Mouse (Mus musculus): Measurements from ENCODE around the gene Scd2. TPM values are rescaled to one million over a fixed set of nuclear protein-coding genes. Genes with fewer than 3 reads are reported as not detected.
A peak's percentile ranks its signal among the peaks of the same experiment; 100 is the strongest.
"Not testable (repeated sequence)": the region's sequence is repeated elsewhere in the genome, so short reads cannot be mapped to it uniquely, and the experiment has no call there.

Gene Scd2
- polyA plus RNA-seq, 1 experiment = 329 TPM

DNA sequence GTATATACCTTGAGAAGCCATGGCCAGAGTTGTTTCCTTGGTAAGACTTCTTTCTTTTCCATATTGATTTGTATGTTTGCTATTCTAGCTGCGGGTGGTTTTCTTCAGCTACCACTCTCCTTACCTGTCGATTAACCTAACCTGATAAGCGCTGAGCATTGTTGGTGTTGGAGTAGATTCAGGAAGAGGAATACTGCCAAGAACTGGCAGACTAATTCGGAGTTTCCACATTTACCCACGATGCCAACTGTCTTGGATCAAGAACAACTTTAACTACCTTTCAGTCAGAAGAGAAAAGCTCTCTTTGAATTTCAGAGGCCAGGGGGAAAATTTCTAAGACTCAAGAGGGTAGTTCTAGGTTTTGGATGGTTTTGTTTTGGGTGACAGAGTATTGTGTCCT is 16.6 kb upstream of the Scd2 start:
- H3K4me1 ChIP-seq (ENCODE audit: control insufficient read depth, insufficient read depth, low read length) = peaks cover 15% of the 10 kb centered on the region
- no peaks in the 10 kb centered on the region for H3K9me3 ChIP-seq (replicated peaks; ENCODE audit: control insufficient read depth, insufficient read depth, low read length, poor library complexity, severe bottlenecking)
- no peaks in the 10 kb centered on the region for H3K36me3 ChIP-seq (ENCODE audit: control insufficient read depth, insufficient read depth, low read length, poor library complexity, severe bottlenecking)
- H3K9ac ChIP-seq (ENCODE audit: low read depth, poor library complexity, severe bottlenecking) = no peak overlapping the region
- H3K4me3 ChIP-seq (ENCODE audit: low read depth, low read length) = no peak overlapping the region
- no peak overlapping the region for H3K27ac ChIP-seq (ENCODE audit: insufficient read depth, low read length)
- TF ChIP-seq EP300 (IDR thresholded peaks at IDR 0.05; ENCODE audit: insufficient read depth, low read depth, low read length) = no peak
- no peak for TF ChIP-seq POLR2A (IDR thresholded peaks at IDR 0.05; ENCODE audit: insufficient read depth, low read length)
- TF ChIP-seq CTCF (IDR thresholded peaks at IDR 0.05; ENCODE audit: low read depth, low read length) = no peak
- H3K27me3 ChIP-seq (ENCODE audit: control insufficient read depth, insufficient read depth, low read length, poor library complexity, severe bottlenecking) = no peaks in the 10 kb centered on the region

DNA sequence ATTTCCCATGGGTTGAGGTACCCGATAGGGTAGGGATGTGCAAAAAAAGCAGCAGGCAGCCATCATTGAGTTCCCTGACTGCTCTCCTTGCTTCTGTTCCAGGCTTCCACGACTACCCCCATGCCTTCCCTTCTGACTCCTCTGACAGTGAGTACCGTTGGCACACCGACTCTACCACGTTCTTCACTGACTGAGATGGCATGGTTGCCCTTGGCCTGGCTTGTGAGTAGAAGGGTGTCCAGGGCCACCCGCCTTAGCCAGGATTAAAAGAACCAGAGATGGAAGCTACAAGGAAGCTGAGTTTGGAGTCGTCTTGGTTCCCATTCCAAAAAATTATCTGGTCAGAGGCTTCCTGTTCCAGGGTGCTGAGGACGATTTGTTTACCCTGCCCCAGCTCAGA is 15.5 kb upstream of the Scd2 start:
- H3K27me3 ChIP-seq (ENCODE audit: control insufficient read depth, insufficient read depth, low read length, poor library complexity, severe bottlenecking) = no peaks in the 10 kb centered on the region
- no peak overlapping the region; the same call in 1 of the 2 replicates for H3K27ac ChIP-seq (ENCODE audit: insufficient read depth, low read length)
- H3K36me3 ChIP-seq (ENCODE audit: control insufficient read depth, insufficient read depth, low read length, poor library complexity, severe bottlenecking) = no peaks in the 10 kb centered on the region
- no peak overlapping the region for H3K4me3 ChIP-seq (ENCODE audit: low read depth, low read length)
- H3K9ac ChIP-seq (ENCODE audit: low read depth, poor library complexity, severe bottlenecking) = no peak overlapping the region
- peaks cover 19% of the 10 kb centered on the region for H3K4me1 ChIP-seq (ENCODE audit: control insufficient read depth, insufficient read depth, low read length)
- TF ChIP-seq EP300 (IDR thresholded peaks at IDR 0.05; ENCODE audit: insufficient read depth, low read depth, low read length) = no peak
- no peak for TF ChIP-seq CTCF (IDR thresholded peaks at IDR 0.05; ENCODE audit: low read depth, low read length)
- no peak for TF ChIP-seq POLR2A (IDR thresholded peaks at IDR 0.05; ENCODE audit: insufficient read depth, low read length)
- no peaks in the 10 kb centered on the region for H3K9me3 ChIP-seq (replicated peaks; ENCODE audit: control insufficient read depth, insufficient read depth, low read length, poor library complexity, severe bottlenecking)

DNA sequence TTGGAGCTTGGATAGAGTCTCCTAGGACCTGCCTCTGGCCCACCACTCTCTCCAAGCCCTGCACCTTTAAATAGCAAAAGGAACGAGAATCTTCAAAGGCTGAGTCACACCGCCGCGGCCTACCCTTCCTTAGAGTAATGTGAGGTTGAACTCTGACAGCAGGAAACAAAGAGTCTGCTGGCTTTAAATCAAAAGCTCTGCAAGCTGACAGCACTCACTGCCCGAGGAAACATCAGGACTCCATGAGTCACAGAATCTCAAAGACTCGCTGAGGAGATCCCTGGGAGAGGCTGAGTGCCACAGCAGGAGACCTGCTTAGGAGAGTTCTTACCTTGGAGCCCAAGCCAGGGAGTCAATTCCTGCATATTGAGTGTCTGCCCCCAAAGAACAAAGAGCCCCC is 12.7 kb upstream of the Scd2 start:
- Histone ChIP-seq H3K27me3 (ENCODE audit: control insufficient read depth, insufficient read depth, low read length, poor library complexity, severe bottlenecking) (no peaks in the 10 kb centered on the region), H3K27ac (ENCODE audit: insufficient read depth, low read length) (peak overlapping the region; percentile 92), H3K4me3 (ENCODE audit: low read depth, low read length) (no peak overlapping the region), H3K9me3 (replicated peaks; ENCODE audit: control insufficient read depth, insufficient read depth, low read length, poor library complexity, severe bottlenecking) (no peaks in the 10 kb centered on the region), H3K4me1 (ENCODE audit: control insufficient read depth, insufficient read depth, low read length) (peaks cover 23% of the 10 kb centered on the region), H3K9ac (ENCODE audit: low read depth, poor library complexity, severe bottlenecking) (peak overlapping the region; percentile 24; the same call in 1 of the 2 replicates), H3K36me3 (ENCODE audit: control insufficient read depth, insufficient read depth, low read length, poor library complexity, severe bottlenecking) (no peaks in the 10 kb centered on the region)
- TF ChIP-seq EP300 (IDR thresholded peaks at IDR 0.05; ENCODE audit: insufficient read depth, low read depth, low read length) = peak; percentile 94
- no peak for TF ChIP-seq POLR2A (IDR thresholded peaks at IDR 0.05; ENCODE audit: insufficient read depth, low read length)

DNA sequence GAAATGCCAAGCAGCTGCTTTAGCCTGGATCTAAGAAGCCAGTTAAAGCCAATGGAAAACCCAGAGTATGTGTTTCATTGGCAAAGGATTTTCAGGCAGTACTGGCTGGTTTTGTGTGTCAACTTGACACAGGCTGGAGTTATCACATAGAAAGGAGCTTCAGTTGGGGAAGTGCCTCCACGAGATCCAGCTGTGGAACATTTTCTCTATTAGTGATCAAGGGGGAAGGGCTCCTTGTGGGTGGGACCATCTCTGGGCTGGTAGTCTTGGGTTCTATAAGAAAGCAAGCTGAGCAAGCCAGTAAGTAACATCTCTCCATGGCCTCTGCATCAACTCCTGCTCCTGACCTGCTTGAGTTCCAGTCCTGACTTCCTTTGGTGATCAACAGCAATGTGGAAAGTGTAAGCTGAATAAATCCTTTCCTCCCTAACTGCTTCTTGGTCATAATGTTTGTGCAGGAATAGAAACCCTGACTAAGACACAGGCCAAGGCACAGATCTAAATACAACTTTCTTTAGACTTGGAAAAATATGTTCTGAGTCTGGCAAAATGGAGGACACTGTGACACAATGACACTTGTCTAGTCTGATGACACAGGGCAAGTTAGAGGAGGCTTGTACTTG is 11.5 kb upstream of the Scd2 start:
- H3K9ac ChIP-seq (ENCODE audit: low read depth, poor library complexity, severe bottlenecking); H3K36me3 ChIP-seq (ENCODE audit: control insufficient read depth, insufficient read depth, low read length, poor library complexity, severe bottlenecking); H3K27me3 ChIP-seq (ENCODE audit: control insufficient read depth, insufficient read depth, low read length, poor library complexity, severe bottlenecking); H3K9me3 ChIP-seq (replicated peaks; ENCODE audit: control insufficient read depth, insufficient read depth, low read length, poor library complexity, severe bottlenecking); H3K4me3 ChIP-seq (ENCODE audit: low read depth, low read length): not testable (repeated sequence)
- Histone ChIP-seq H3K27ac (ENCODE audit: insufficient read depth, low read length) (peak overlapping the region; percentile 92), H3K4me1 (ENCODE audit: control insufficient read depth, insufficient read depth, low read length) (peaks cover 28% of the 10 kb centered on the region)

DNA sequence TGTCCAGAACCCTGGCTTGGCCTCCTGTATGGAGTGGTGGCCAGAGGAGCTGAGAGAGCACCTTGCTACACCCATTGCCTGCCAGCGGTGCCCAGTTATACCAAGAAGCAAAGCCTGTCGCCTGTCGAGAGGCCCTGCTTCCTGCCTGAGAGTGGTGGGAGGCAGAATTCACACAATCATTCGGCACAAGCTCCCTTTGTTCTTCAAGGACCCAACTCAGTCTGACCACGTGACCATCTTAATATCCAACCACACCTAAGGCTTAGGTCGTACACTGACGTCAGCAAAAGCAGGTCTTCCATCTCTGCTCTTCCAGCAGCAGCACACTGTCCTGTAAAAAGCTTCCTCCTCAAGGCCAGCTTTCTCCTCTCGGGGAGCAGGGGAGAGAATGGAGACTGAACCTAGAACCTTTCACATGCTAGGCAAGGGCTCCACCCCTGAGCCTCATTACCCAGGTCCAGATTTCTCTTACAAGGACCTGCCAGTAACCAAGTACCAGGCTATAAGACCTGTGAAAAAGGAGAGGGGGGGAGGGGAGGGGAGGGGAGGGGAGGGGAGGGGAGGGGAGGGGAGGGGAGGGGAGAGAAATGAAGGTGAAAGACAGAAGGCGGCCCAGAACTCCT is 10.8 kb upstream of the Scd2 start:
- H3K9me3 ChIP-seq (replicated peaks; ENCODE audit: control insufficient read depth, insufficient read depth, low read length, poor library complexity, severe bottlenecking) = no peaks in the 10 kb centered on the region
- H3K36me3 ChIP-seq (ENCODE audit: control insufficient read depth, insufficient read depth, low read length, poor library complexity, severe bottlenecking) = no peaks in the 10 kb centered on the region
- peaks cover 28% of the 10 kb centered on the region for H3K4me1 ChIP-seq (ENCODE audit: control insufficient read depth, insufficient read depth, low read length)
- peak overlapping the region; percentile 1 for H3K4me3 ChIP-seq (ENCODE audit: low read depth, low read length)
- no peak for TF ChIP-seq CTCF (IDR thresholded peaks at IDR 0.05; ENCODE audit: low read depth, low read length)
- TF ChIP-seq EP300 (IDR thresholded peaks at IDR 0.05; ENCODE audit: insufficient read depth, low read depth, low read length) = no peak
- no peak for TF ChIP-seq POLR2A (IDR thresholded peaks at IDR 0.05; ENCODE audit: insufficient read depth, low read length)
- no peaks in the 10 kb centered on the region for H3K27me3 ChIP-seq (ENCODE audit: control insufficient read depth, insufficient read depth, low read length, poor library complexity, severe bottlenecking)
- H3K27ac ChIP-seq (ENCODE audit: insufficient read depth, low read length) = peak overlapping the region; percentile 92
- no peak overlapping the region; the same call in 1 of the 2 replicates for H3K9ac ChIP-seq (ENCODE audit: low read depth, poor library complexity, severe bottlenecking)

DNA sequence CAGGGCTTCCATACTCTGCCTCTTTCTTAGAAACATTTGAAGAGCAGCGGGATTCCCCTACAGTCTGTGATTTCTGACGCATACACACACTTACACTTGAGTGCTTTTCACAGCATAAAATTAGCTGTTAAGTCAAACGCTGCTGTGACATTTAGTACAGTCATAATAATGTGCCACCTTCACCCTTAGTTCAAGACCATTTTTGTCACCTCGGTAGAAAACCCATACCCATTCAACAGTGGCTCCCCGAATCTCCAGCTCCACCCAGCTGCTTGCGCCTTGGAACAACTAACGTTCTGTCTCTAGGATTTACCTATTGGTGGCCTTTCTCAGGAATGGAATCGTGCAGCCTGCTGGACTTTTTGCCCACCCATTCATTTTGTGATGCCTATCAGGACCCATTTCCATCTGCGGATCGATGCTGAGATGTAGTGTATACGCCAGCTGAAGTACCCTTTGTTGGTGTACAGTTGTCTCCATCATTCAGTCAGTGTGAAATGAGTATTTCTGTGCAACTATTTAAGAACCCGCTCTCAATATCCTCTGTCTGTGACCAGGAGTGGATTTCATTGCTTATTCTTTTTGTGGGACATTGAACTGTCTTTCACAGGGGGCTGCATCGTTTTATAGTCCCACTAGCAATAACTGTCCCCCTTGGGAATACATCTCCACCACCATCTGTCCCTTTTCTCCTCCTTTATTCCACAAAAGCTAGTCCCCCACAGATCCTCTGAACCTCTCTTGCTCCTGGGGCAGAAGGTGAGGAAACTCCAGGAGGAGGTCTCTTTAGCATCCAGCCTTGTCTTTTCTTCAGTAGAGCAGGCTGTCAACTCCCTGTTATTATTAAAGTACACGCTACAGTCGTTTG is 10.1 kb upstream of the Scd2 start:
- peak overlapping the region; percentile 70 for H3K9ac ChIP-seq (ENCODE audit: low read depth, poor library complexity, severe bottlenecking)
- 0 out of 2 replicates have a peak overlapping the region, but pooled peaks have one; percentile 20 for H3K4me3 ChIP-seq (ENCODE audit: low read depth, low read length)
- H3K36me3 ChIP-seq (ENCODE audit: control insufficient read depth, insufficient read depth, low read length, poor library complexity, severe bottlenecking) = no peaks in the 10 kb centered on the region
- H3K9me3 ChIP-seq (replicated peaks; ENCODE audit: control insufficient read depth, insufficient read depth, low read length, poor library complexity, severe bottlenecking) = no peaks in the 10 kb centered on the region
- TF ChIP-seq POLR2A (IDR thresholded peaks at IDR 0.05; ENCODE audit: insufficient read depth, low read length) (no peak), EP300 (IDR thresholded peaks at IDR 0.05; ENCODE audit: insufficient read depth, low read depth, low read length) (no peak), CTCF (IDR thresholded peaks at IDR 0.05; ENCODE audit: low read depth, low read length) (no peak)
- peaks cover 21% of the 10 kb centered on the region for H3K4me1 ChIP-seq (ENCODE audit: control insufficient read depth, insufficient read depth, low read length)
- H3K27ac ChIP-seq (ENCODE audit: insufficient read depth, low read length) = peak overlapping the region; percentile 91
- no peaks in the 10 kb centered on the region for H3K27me3 ChIP-seq (ENCODE audit: control insufficient read depth, insufficient read depth, low read length, poor library complexity, severe bottlenecking)
